Mouse (Mus musculus): ENCODE data around the gene Cpn1. TPM values are rescaled to one million over a fixed set of nuclear protein-coding genes. Genes with fewer than 3 reads are reported as not detected.

The Cpn1 gene
- polyA plus RNA-seq, 1 experiment from 2014 or later, result 0.39 TPM

GRCm38 (mm10) chr19:44019739-44020138 is 33.4 kb upstream of the Cpn1 start:
- Histone ChIP-seq H3K4me1 (replicated peaks; ENCODE audit: control insufficient read depth, insufficient read depth, low read length) (no peaks in the 10 kb centered on the region), H3K4me3 (replicated peaks; ENCODE audit: low read length) (no peak overlapping the region), H3K27me3 (replicated peaks; ENCODE audit: control insufficient read depth, insufficient read depth, low read length) (no peaks in the 10 kb centered on the region), H3K27ac (ENCODE audit: low read length) (no peak overlapping the region), H3K9ac (replicated peaks; ENCODE audit: low read depth, low read length) (no peak overlapping the region), H3K4me2 (ENCODE audit: low read length) (no peak overlapping the region), H3K9me3 (ENCODE audit: control insufficient read depth, low read length) (no peaks in the 10 kb centered on the region), H3K36me3 (ENCODE audit: control insufficient read depth, insufficient read depth) (no peaks in the 10 kb centered on the region)
- 41% methylated on average over 7 of the region's 7 CpGs for WGBS
- no peak for ATAC-seq

- Histone ChIP-seq H3K27me3 (replicated peaks; ENCODE audit: control insufficient read depth, insufficient read depth, low read length) (no peaks in the 10 kb centered on the region), H3K36me3 (ENCODE audit: control insufficient read depth, insufficient read depth) (no peaks in the 10 kb centered on the region), H3K9ac (replicated peaks; ENCODE audit: low read depth, low read length) (no peak overlapping the region), H3K9me3 (ENCODE audit: control insufficient read depth, low read length) (no peaks in the 10 kb centered on the region), H3K27ac (ENCODE audit: low read length) (no peak overlapping the region), H3K4me2 (ENCODE audit: low read length) (no peak overlapping the region), H3K4me3 (replicated peaks; ENCODE audit: low read length) (no peak overlapping the region), H3K4me1 (replicated peaks; ENCODE audit: control insufficient read depth, insufficient read depth, low read length) (no peaks in the 10 kb centered on the region)
- 88% methylated on average over 6 of the region's 6 CpGs for WGBS
- ATAC-seq, result no peak
Observed at GRCm38 (mm10) chr19:44013862-44014261, 27.5 kb upstream of the Cpn1 start.

GRCm38 (mm10) chr19:44008784-44009183 is 22.4 kb upstream of the Cpn1 start:
- ATAC-seq, result no peak
- no peak overlapping the region for H3K9ac ChIP-seq (replicated peaks; ENCODE audit: low read depth, low read length)
- no peak overlapping the region for H3K4me2 ChIP-seq (ENCODE audit: low read length)
- H3K4me3 ChIP-seq (replicated peaks; ENCODE audit: low read length), result no peak overlapping the region
- no peaks in the 10 kb centered on the region for H3K36me3 ChIP-seq (ENCODE audit: control insufficient read depth, insufficient read depth)
- H3K4me1 ChIP-seq (replicated peaks; ENCODE audit: control insufficient read depth, insufficient read depth, low read length), result no peaks in the 10 kb centered on the region
- WGBS, result 60% methylated on average over 15 of the region's 15 CpGs
- H3K9me3 ChIP-seq (ENCODE audit: control insufficient read depth, low read length), result no peaks in the 10 kb centered on the region
- no peak overlapping the region for H3K27ac ChIP-seq (ENCODE audit: low read length)
- H3K27me3 ChIP-seq (replicated peaks; ENCODE audit: control insufficient read depth, insufficient read depth, low read length), result no peaks in the 10 kb centered on the region

GRCm38 (mm10) chr19:44007186-44007585 is 20.8 kb upstream of the Cpn1 start:
- ATAC-seq, result no peak
- H3K4me1 ChIP-seq (replicated peaks; ENCODE audit: control insufficient read depth, insufficient read depth, low read length), result no peaks in the 10 kb centered on the region
- H3K27me3 ChIP-seq (replicated peaks; ENCODE audit: control insufficient read depth, insufficient read depth, low read length), result no peaks in the 10 kb centered on the region
- no peak overlapping the region for H3K4me2 ChIP-seq (ENCODE audit: low read length)
- no peak overlapping the region for H3K9ac ChIP-seq (replicated peaks; ENCODE audit: low read depth, low read length)
- no peaks in the 10 kb centered on the region for H3K36me3 ChIP-seq (ENCODE audit: control insufficient read depth, insufficient read depth)
- H3K27ac ChIP-seq (ENCODE audit: low read length), result no peak overlapping the region
- WGBS, result 28% methylated on average over 12 of the region's 12 CpGs
- no peak overlapping the region for H3K4me3 ChIP-seq (replicated peaks; ENCODE audit: low read length)
- H3K9me3 ChIP-seq (ENCODE audit: control insufficient read depth, low read length), result no peaks in the 10 kb centered on the region

- Histone ChIP-seq H3K9me3 (ENCODE audit: control insufficient read depth, low read length) (no peaks in the 10 kb centered on the region), H3K4me1 (replicated peaks; ENCODE audit: control insufficient read depth, insufficient read depth, low read length) (no peaks in the 10 kb centered on the region)
- 65% methylated on average over 4 of the region's 4 CpGs for WGBS
Observed at GRCm38 (mm10) chr19:44005025-44005424, 18.7 kb upstream of the Cpn1 start.

GRCm38 (mm10) chr19:44004261-44004660 is 17.9 kb upstream of the Cpn1 start:
- H3K27ac ChIP-seq (ENCODE audit: low read length), result no peak overlapping the region
- 91% methylated on average over 2 of the region's 2 CpGs for WGBS
- H3K27me3 ChIP-seq (replicated peaks; ENCODE audit: control insufficient read depth, insufficient read depth, low read length), result no peaks in the 10 kb centered on the region
- no peaks in the 10 kb centered on the region for H3K9me3 ChIP-seq (ENCODE audit: control insufficient read depth, low read length)
- no peaks in the 10 kb centered on the region for H3K4me1 ChIP-seq (replicated peaks; ENCODE audit: control insufficient read depth, insufficient read depth, low read length)
- H3K4me2 ChIP-seq (ENCODE audit: low read length), result no peak overlapping the region
- no peak for ATAC-seq
- no peak overlapping the region for H3K9ac ChIP-seq (replicated peaks; ENCODE audit: low read depth, low read length)
- no peak overlapping the region for H3K4me3 ChIP-seq (replicated peaks; ENCODE audit: low read length)
- H3K36me3 ChIP-seq (ENCODE audit: control insufficient read depth, insufficient read depth), result no peaks in the 10 kb centered on the region

More at GRCm38 (mm10) chr19:44005025-44005424, 18.7 kb upstream of the Cpn1 start:
- no peak overlapping the region for H3K4me2 ChIP-seq (ENCODE audit: low read length)
- no peak overlapping the region for H3K9ac ChIP-seq (replicated peaks; ENCODE audit: low read depth, low read length)
- no peak overlapping the region for H3K4me3 ChIP-seq (replicated peaks; ENCODE audit: low read length)
- no peak for ATAC-seq
- H3K27me3 ChIP-seq (replicated peaks; ENCODE audit: control insufficient read depth, insufficient read depth, low read length), result no peaks in the 10 kb centered on the region
- H3K36me3 ChIP-seq (ENCODE audit: control insufficient read depth, insufficient read depth), result no peaks in the 10 kb centered on the region
- no peak overlapping the region for H3K27ac ChIP-seq (ENCODE audit: low read length)

GRCm38 (mm10) chr19:44000720-44001119 is 14.4 kb upstream of the Cpn1 start:
- ATAC-seq, result no peak
- Histone ChIP-seq H3K9ac (replicated peaks; ENCODE audit: low read depth, low read length) (no peak overlapping the region), H3K27me3 (replicated peaks; ENCODE audit: control insufficient read depth, insufficient read depth, low read length) (no peaks in the 10 kb centered on the region), H3K4me1 (replicated peaks; ENCODE audit: control insufficient read depth, insufficient read depth, low read length) (no peaks in the 10 kb centered on the region), H3K27ac (ENCODE audit: low read length) (no peak overlapping the region), H3K4me3 (replicated peaks; ENCODE audit: low read length) (no peak overlapping the region), H3K4me2 (ENCODE audit: low read length) (no peak overlapping the region), H3K9me3 (ENCODE audit: control insufficient read depth, low read length) (no peaks in the 10 kb centered on the region), H3K36me3 (ENCODE audit: control insufficient read depth, insufficient read depth) (no peaks in the 10 kb centered on the region)
- 75% methylated on average over 5 of the region's 5 CpGs for WGBS

- Histone ChIP-seq H3K36me3 (ENCODE audit: control insufficient read depth, insufficient read depth) (no peaks in the 10 kb centered on the region), H3K27ac (ENCODE audit: low read length) (no peak overlapping the region), H3K27me3 (replicated peaks; ENCODE audit: control insufficient read depth, insufficient read depth, low read length) (no peaks in the 10 kb centered on the region), H3K9me3 (ENCODE audit: control insufficient read depth, low read length) (no peaks in the 10 kb centered on the region), H3K4me1 (replicated peaks; ENCODE audit: control insufficient read depth, insufficient read depth, low read length) (no peaks in the 10 kb centered on the region), H3K4me2 (ENCODE audit: low read length) (no peak overlapping the region), H3K4me3 (replicated peaks; ENCODE audit: low read length) (no peak overlapping the region), H3K9ac (replicated peaks; ENCODE audit: low read depth, low read length) (no peak overlapping the region)
- ATAC-seq, result no peak
- WGBS, result 88% methylated on average over 1 of the region's 1 CpGs
Observed at GRCm38 (mm10) chr19:44000061-44000460, 13.7 kb upstream of the Cpn1 start.

GRCm38 (mm10) chr19:43998802-43999527 is 12.6 kb upstream of the Cpn1 start:
- ATAC-seq, result no peak
- no peaks in the 10 kb centered on the region for H3K9me3 ChIP-seq (ENCODE audit: control insufficient read depth, low read length)
- H3K9ac ChIP-seq (replicated peaks; ENCODE audit: low read depth, low read length), result no peak overlapping the region
- 86% methylated on average over 11 of the region's 11 CpGs for WGBS
- H3K27ac ChIP-seq (ENCODE audit: low read length), result no peak overlapping the region
- H3K36me3 ChIP-seq (ENCODE audit: control insufficient read depth, insufficient read depth), result no peaks in the 10 kb centered on the region
- H3K4me3 ChIP-seq (replicated peaks; ENCODE audit: low read length), result no peak overlapping the region
- H3K4me2 ChIP-seq (ENCODE audit: low read length), result no peak overlapping the region
- no peaks in the 10 kb centered on the region for H3K4me1 ChIP-seq (replicated peaks; ENCODE audit: control insufficient read depth, insufficient read depth, low read length)
- no peaks in the 10 kb centered on the region for H3K27me3 ChIP-seq (replicated peaks; ENCODE audit: control insufficient read depth, insufficient read depth, low read length)

- Histone ChIP-seq H3K36me3 (ENCODE audit: control insufficient read depth, insufficient read depth) (no peaks in the 10 kb centered on the region), H3K27ac (ENCODE audit: low read length) (no peak overlapping the region), H3K27me3 (replicated peaks; ENCODE audit: control insufficient read depth, insufficient read depth, low read length) (no peaks in the 10 kb centered on the region), H3K4me2 (ENCODE audit: low read length) (no peak overlapping the region), H3K9me3 (ENCODE audit: control insufficient read depth, low read length) (no peaks in the 10 kb centered on the region), H3K4me3 (replicated peaks; ENCODE audit: low read length) (no peak overlapping the region), H3K9ac (replicated peaks; ENCODE audit: low read depth, low read length) (no peak overlapping the region), H3K4me1 (replicated peaks; ENCODE audit: control insufficient read depth, insufficient read depth, low read length) (no peaks in the 10 kb centered on the region)
- no peak for ATAC-seq
- WGBS, result 86% methylated on average over 10 of the region's 10 CpGs
Observed at GRCm38 (mm10) chr19:43998101-43998500, 11.7 kb upstream of the Cpn1 start.
